ENCODE assay signal across 10 mouse cellular contexts in genomic region chr16:10073158-10073557, GRCm38 (mm10).
DNase-seq lines count a peak whose midpoint lies in the region; ATAC-seq and TF ChIP-seq lines count a peak whose summit lies in the region.
"Had no signal": no experiment of that assay in that cellular context is flagged by ENCODE, and none has a peak within 500 bp of the region (broad histone marks: within the 10 kb centered on the region; RNA-seq: fewer than 3 reads in every experiment).

No protein-coding gene starts in this region.

- TF ChIP-seq CTCF in E14TG2a.4 (conservative IDR thresholded peaks at IDR 0.05; ENCODE audit: low read length): peak; percentile 97
- peak; percentile 98 for TF ChIP-seq CTCF in layer of hippocampus, adult 2 months (conservative IDR thresholded peaks at IDR 0.05)
- TF ChIP-seq CTCF in testis, adult 2 months (IDR thresholded peaks at IDR 0.05; ENCODE audit: control insufficient read depth, insufficient read depth, insufficient replicate concordance, low read depth, low read length): peak; percentile 93

- intact Hi-C loops in heart, postnatal 10 days (cut with DNase I): loop anchor here (5.0 kb wide), 1 partner anchor 324 kb away; the partner anchor contains the start of gene Tekt5

- no peak overlapping the region for H3K4me2 ChIP-seq in forebrain, embryonic 11.5 days (ENCODE audit: low read depth, low read length, severe bottlenecking)
- H3K4me2 ChIP-seq: embryonic facial prominence, embryonic 13.5 days had no signal

- 28% methylated on average over 6 of the region's 6 CpGs for WGBS in heart, embryonic 10.5 days
- WGBS in forebrain, embryonic 11.5 days: 16% methylated on average over 6 of the region's 6 CpGs

- no peak for TF ChIP-seq POLR2A in testis, adult 2 months (IDR thresholded peaks at IDR 0.05; ENCODE audit: control insufficient read depth, low read depth, low read length)

- H3K27me3 ChIP-seq in heart, embryonic 10.5 days (ENCODE audit: insufficient read depth, poor library complexity, severe bottlenecking): no peaks in the 10 kb centered on the region
- 0 out of 2 replicates have a peak, but pooled peaks cover 2% of the 10 kb centered on the region for H3K27me3 ChIP-seq in E14TG2a.4 (ENCODE audit: insufficient read depth, low read length)
- H3K27me3 ChIP-seq in forebrain, embryonic 11.5 days (ENCODE audit: control insufficient read depth, insufficient read depth, low read length): no peaks in the 10 kb centered on the region
- no peaks in the 10 kb centered on the region for H3K27me3 ChIP-seq in testis, adult 2 months (ENCODE audit: control insufficient read depth, insufficient read depth, low read length)
- H3K27me3 ChIP-seq: embryonic facial prominence, embryonic 13.5 days; megakaryocyte, embryonic 14.5 days had no signal

- no peak overlapping the region for H3K9ac ChIP-seq in forebrain, embryonic 11.5 days (ENCODE audit: low read length)
- H3K9ac ChIP-seq: embryonic facial prominence, embryonic 13.5 days had no signal

- H3K4me1 ChIP-seq in heart, embryonic 10.5 days: no peaks in the 10 kb centered on the region
- H3K4me1 ChIP-seq in E14TG2a.4 (replicated peaks; ENCODE audit: low read depth, low read length): peaks cover 37% of the 10 kb centered on the region
- no peaks in the 10 kb centered on the region for H3K4me1 ChIP-seq in forebrain, embryonic 11.5 days (replicated peaks; ENCODE audit: control insufficient read depth, insufficient read depth, low read length)
- no peaks in the 10 kb centered on the region for H3K4me1 ChIP-seq in testis, adult 2 months (ENCODE audit: control insufficient read depth, insufficient read depth, low read length)
- H3K4me1 ChIP-seq: embryonic facial prominence, embryonic 13.5 days; megakaryocyte, embryonic 14.5 days had no signal

- ATAC-seq in forebrain, embryonic 11.5 days (replicated peaks; ENCODE audit: low FRiP score): no peak
- ATAC-seq in megakaryocyte progenitor cell, adult 5-6 weeks (replicated peaks; ENCODE audit: poor library complexity): peak; percentile 57

- no peak overlapping the region for H3K4me3 ChIP-seq in heart, embryonic 10.5 days
- H3K4me3 ChIP-seq in E14TG2a.4 (replicated peaks; ENCODE audit: low read length): no peak overlapping the region
- no peak overlapping the region for H3K4me3 ChIP-seq in forebrain, embryonic 11.5 days (ENCODE audit: low read depth, low read length)
- no peak overlapping the region for H3K4me3 ChIP-seq in layer of hippocampus, adult 2 months
- no peak overlapping the region for H3K4me3 ChIP-seq in testis, adult 2 months (ENCODE audit: control insufficient read depth, low read depth, low read length)
- H3K4me3 ChIP-seq: embryonic facial prominence, embryonic 13.5 days; megakaryocyte, embryonic 14.5 days had no signal

- H3K9me3 ChIP-seq in heart, embryonic 10.5 days: no peaks in the 10 kb centered on the region
- no peaks in the 10 kb centered on the region for H3K9me3 ChIP-seq in E14TG2a.4 (ENCODE audit: low read length)
- H3K9me3 ChIP-seq in forebrain, embryonic 11.5 days (ENCODE audit: control insufficient read depth, low read length): no peaks in the 10 kb centered on the region
- H3K9me3 ChIP-seq: embryonic facial prominence, embryonic 13.5 days; megakaryocyte, embryonic 14.5 days had no signal

- peak; percentile 47 to 70 for DNase-seq in heart, postnatal 10 days
- DNase-seq in heart, embryonic 10.5 days (ENCODE audit: low spot score): no peak
- peak; percentile 26 for DNase-seq in c-Kit-negative CD71-positive TER-119-positive erythroid progenitor cells, embryonic 14.5 days (ENCODE audit: low read depth, low spot score)
- DNase-seq in forebrain, embryonic 11.5 days (ENCODE audit: low spot score): peak; percentile 76
- peak; percentile 74 to 79 for DNase-seq in layer of hippocampus, adult 2 months (ENCODE audit: low spot score in 2 of 2)

- no peaks in the 10 kb centered on the region for H3K36me3 ChIP-seq in heart, embryonic 10.5 days
- no peaks in the 10 kb centered on the region for H3K36me3 ChIP-seq in E14TG2a.4 (ENCODE audit: insufficient read depth, low read length)
- H3K36me3 ChIP-seq in forebrain, embryonic 11.5 days (ENCODE audit: control insufficient read depth, insufficient read depth, low read length): no peaks in the 10 kb centered on the region
- no peaks in the 10 kb centered on the region for H3K36me3 ChIP-seq in testis, adult 2 months (ENCODE audit: control insufficient read depth, insufficient read depth, low read length)
- H3K36me3 ChIP-seq: embryonic facial prominence, embryonic 13.5 days had no signal

- H3K27ac ChIP-seq in heart, embryonic 10.5 days: no peak overlapping the region
- no peak overlapping the region for H3K27ac ChIP-seq in forebrain, embryonic 11.5 days (ENCODE audit: low read depth, low read length)
- H3K27ac ChIP-seq in layer of hippocampus, adult 2 months: no peak overlapping the region
- H3K27ac ChIP-seq in testis, adult 2 months (ENCODE audit: control insufficient read depth, insufficient read depth, low read depth, low read length): no peak overlapping the region
- H3K27ac ChIP-seq: embryonic facial prominence, embryonic 13.5 days had no signal
